Mouse (Mus musculus): Measurements from ENCODE around the gene Btnl6. TPM values are rescaled to one million over a fixed set of nuclear protein-coding genes. Genes with fewer than 3 reads are reported as not detected.
"Not testable (repeated sequence)": the region's sequence is repeated elsewhere in the genome, so short reads cannot be mapped to it uniquely, and the experiment has no call there.

Btnl6 gene
- total RNA-seq (2021), result not detected

- intact Hi-C loops (cut with DNase I), result no loop called here
Measured at GRCm38 (mm10) chr17:34517252-34517651, at the start of gene Btnl6. TSS of gene Btnl6 (minus strand) at chr17:34517352.

GRCm38 (mm10) chr17:34564796-34565195 lies 47.6 kb upstream of the Btnl6 start:
- no peak for DNase-seq (ENCODE audit: low spot score in 2 of 2)
- intact Hi-C loops (cut with DNase I), result no loop called here

More at GRCm38 (mm10) chr17:34517252-34517651, at the start of gene Btnl6:
- DNase-seq (ENCODE audit: low spot score in 2 of 2), result no peak

- DNase-seq (ENCODE audit: low spot score in 2 of 2), result no peak
- intact Hi-C loops (cut with DNase I), result no loop called here
Measured at GRCm38 (mm10) chr17:34564003-34564421, 46.9 kb upstream of the Btnl6 start, which contains the start of gene Notch4. TSS of gene Notch4 (plus strand) at chr17:34564268.

- intact Hi-C loops (cut with DNase I), result no loop called here
- DNase-seq (ENCODE audit: low spot score in 2 of 2), result no peak
Measured at GRCm38 (mm10) chr17:34563354-34563753, 46.2 kb upstream of the Btnl6 start.

- intact Hi-C loops (cut with DNase I), result no loop called here
- DNase-seq (ENCODE audit: low spot score in 2 of 2), result no peak
Measured at GRCm38 (mm10) chr17:34562595-34562994, 45.4 kb upstream of the Btnl6 start.

- no peak for DNase-seq (ENCODE audit: low spot score in 2 of 2)
- intact Hi-C loops (cut with DNase I), result no loop called here
Measured at GRCm38 (mm10) chr17:34561200-34561599, 44.0 kb upstream of the Btnl6 start.

GRCm38 (mm10) chr17:34560438-34560837 lies 43.3 kb upstream of the Btnl6 start:
- no peak for DNase-seq (ENCODE audit: low spot score in 2 of 2)
- intact Hi-C loops (cut with DNase I), result no loop called here

- DNase-seq (ENCODE audit: low spot score in 2 of 2), result no peak
- intact Hi-C loops (cut with DNase I), result loop anchor here (5.0 kb wide), 1 partner anchor 118 kb away; no protein-coding TSS in a partner anchor
Measured at GRCm38 (mm10) chr17:34559895-34560294, 42.7 kb upstream of the Btnl6 start.

GRCm38 (mm10) chr17:34559116-34559515 lies 42.0 kb upstream of the Btnl6 start:
- intact Hi-C loops (cut with DNase I), result loop anchor here (5.0 kb wide), 1 partner anchor 117 kb away; no protein-coding TSS in a partner anchor
- DNase-seq (ENCODE audit: low spot score in 2 of 2), result no peak

GRCm38 (mm10) chr17:34557411-34557810 lies 40.3 kb upstream of the Btnl6 start:
- DNase-seq (ENCODE audit: low spot score in 2 of 2), result no peak
- intact Hi-C loops (cut with DNase I), result loop anchor here (5.0 kb wide), 1 partner anchor 115 kb away; no protein-coding TSS in a partner anchor

GRCm38 (mm10) chr17:34556406-34556805 lies 39.3 kb upstream of the Btnl6 start:
- intact Hi-C loops (cut with DNase I), result loop anchor here (5.0 kb wide), 1 partner anchor 114 kb away; no protein-coding TSS in a partner anchor
- DNase-seq (ENCODE audit: low spot score in 2 of 2), result no peak

- intact Hi-C loops (cut with DNase I), result loop anchor here (5.0 kb wide), 1 partner anchor 113 kb away; no protein-coding TSS in a partner anchor
Measured at GRCm38 (mm10) chr17:34555483-34555882, 38.3 kb upstream of the Btnl6 start.

GRCm38 (mm10) chr17:34549843-34550242 lies 32.7 kb upstream of the Btnl6 start:
- intact Hi-C loops (cut with DNase I), result no loop called here
- no peak for DNase-seq (ENCODE audit: low spot score in 2 of 2)

More at GRCm38 (mm10) chr17:34555483-34555882, 38.3 kb upstream of the Btnl6 start:
- DNase-seq (ENCODE audit: low spot score in 2 of 2), result peak; percentile 47 to 60

GRCm38 (mm10) chr17:34549156-34549555 lies 32.0 kb upstream of the Btnl6 start:
- intact Hi-C loops (cut with DNase I), result no loop called here
- no peak for DNase-seq (ENCODE audit: low spot score in 2 of 2)

- DNase-seq (ENCODE audit: low spot score in 2 of 2), result no peak
- intact Hi-C loops (cut with DNase I), result no loop called here
Measured at GRCm38 (mm10) chr17:34547601-34548000, 30.4 kb upstream of the Btnl6 start.

GRCm38 (mm10) chr17:34546797-34547196 lies 29.6 kb upstream of the Btnl6 start:
- DNase-seq (ENCODE audit: low spot score in 2 of 2), result no peak
- intact Hi-C loops (cut with DNase I), result no loop called here

GRCm38 (mm10) chr17:34543567-34543966 lies 26.4 kb upstream of the Btnl6 start:
- intact Hi-C loops (cut with DNase I); DNase-seq (ENCODE audit: low spot score in 2 of 2): not testable (repeated sequence)

- DNase-seq (ENCODE audit: low spot score in 2 of 2), result no peak
- intact Hi-C loops (cut with DNase I), result no loop called here
Measured at GRCm38 (mm10) chr17:34532671-34533070, 15.5 kb upstream of the Btnl6 start.

- DNase-seq (ENCODE audit: low spot score in 2 of 2), result no peak
- intact Hi-C loops (cut with DNase I), result no loop called here
Measured at GRCm38 (mm10) chr17:34519001-34519400, 1.8 kb upstream of the Btnl6 start.

- intact Hi-C loops (cut with DNase I); DNase-seq (ENCODE audit: low spot score in 2 of 2): not testable (repeated sequence)
Measured at GRCm38 (mm10) chr17:34518571-34518970, 1.4 kb upstream of the Btnl6 start.

GRCm38 (mm10) chr17:34517795-34518194 lies 643 bp upstream of the Btnl6 start:
- intact Hi-C loops (cut with DNase I), result no loop called here
- DNase-seq (ENCODE audit: low spot score in 2 of 2), result no peak

- intact Hi-C loops (cut with DNase I), result no loop called here
Measured at GRCm38 (mm10) chr17:34516514-34516913, 638 bp downstream of the Btnl6 start.

More at GRCm38 (mm10) chr17:34516514-34516913, 638 bp downstream of the Btnl6 start:
- no peak for DNase-seq (ENCODE audit: low spot score in 2 of 2)
